Mouse (Mus musculus): ENCODE results near the gene Eln. TPM values are rescaled to one million over a fixed set of nuclear protein-coding genes. Genes with fewer than 3 reads are reported as not detected.

Eln gene
- total RNA-seq, 1 experiment from 2014 or later = not detected

GRCm38 (mm10) chr5:134746201-134746600 is 922 bp downstream of the Eln start:
- ATAC-seq (replicated peaks; ENCODE audit: insufficient number of reproducible peaks, low FRiP score, low TSS enrichment, poor library complexity, severe bottlenecking) = no peak

DNA sequence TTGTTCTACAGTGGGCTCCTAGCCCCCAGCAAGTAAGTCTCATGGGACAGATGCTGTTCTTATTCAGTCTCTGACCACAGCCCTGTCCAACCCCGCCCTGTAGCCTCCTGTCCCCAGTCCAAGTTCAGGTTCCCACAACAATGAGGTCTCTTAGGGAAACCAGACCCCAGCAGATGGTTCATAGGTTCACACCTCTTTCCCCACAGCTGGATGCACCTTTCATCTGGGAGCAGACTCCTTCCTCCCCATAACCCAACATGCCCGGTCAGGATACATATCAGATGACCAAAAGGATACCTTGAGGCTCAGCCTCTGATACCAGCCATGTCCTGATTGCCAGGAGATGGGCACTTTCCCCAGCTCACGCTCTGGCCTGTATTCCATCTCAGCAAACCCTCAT is 1.3 kb downstream of the Eln start:
- ATAC-seq (replicated peaks; ENCODE audit: insufficient number of reproducible peaks, low FRiP score, low TSS enrichment, poor library complexity, severe bottlenecking) = no peak

GRCm38 (mm10) chr5:134745000-134745399 is 2.1 kb downstream of the Eln start:
- ATAC-seq (replicated peaks; ENCODE audit: insufficient number of reproducible peaks, low FRiP score, low TSS enrichment, poor library complexity, severe bottlenecking) = no peak

DNA sequence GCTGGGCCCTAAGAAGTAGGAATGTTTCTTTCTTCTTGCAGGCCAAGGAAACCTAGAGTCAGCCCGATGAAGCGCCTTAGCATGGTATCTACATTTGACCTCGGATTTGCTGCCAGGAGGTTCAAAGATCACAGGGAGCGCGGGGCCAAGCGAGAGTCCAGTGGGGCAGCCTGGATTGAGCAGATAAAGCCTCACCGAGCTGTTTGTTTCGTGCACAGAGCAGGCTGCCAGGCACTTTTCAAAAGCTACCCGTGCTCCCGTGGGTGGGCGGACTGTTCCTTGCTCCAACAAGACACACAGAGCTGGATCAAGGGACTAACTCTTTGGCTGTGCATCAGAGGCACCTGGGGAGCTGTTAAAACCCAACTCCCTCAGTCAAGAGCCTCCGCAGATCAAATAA is 3.1 kb downstream of the Eln start:
- no peak for ATAC-seq (replicated peaks; ENCODE audit: insufficient number of reproducible peaks, low FRiP score, low TSS enrichment, poor library complexity, severe bottlenecking)

DNA sequence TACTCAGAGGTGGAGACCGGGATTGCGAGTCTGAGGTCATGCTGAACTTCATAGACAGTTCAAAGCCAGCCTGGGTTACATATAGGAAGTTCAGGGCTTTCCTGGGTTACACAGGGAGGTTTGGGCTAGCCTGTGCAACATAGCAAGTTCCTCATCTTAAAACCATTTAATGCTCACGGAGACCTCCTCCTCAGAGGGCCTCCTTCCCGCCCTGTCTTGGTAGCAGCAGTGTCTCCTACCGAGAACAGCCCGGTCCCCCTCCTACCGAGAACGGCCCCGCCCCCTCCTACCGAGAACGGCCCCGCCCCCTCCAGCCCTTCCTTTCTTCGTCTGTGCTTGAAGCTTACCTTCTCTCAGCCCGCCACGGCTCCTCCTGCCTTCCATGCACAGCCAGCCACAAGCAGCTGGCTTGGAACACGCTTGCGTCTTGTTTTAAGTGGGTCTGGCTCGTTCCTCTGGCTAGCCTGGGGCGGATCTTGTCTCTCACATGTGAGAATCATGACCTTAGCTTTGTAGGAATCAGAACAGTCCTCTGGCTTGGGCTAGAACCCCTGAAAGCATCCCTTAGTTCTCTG is 4.8 kb downstream of the Eln start:
- no peak for ATAC-seq (replicated peaks; ENCODE audit: insufficient number of reproducible peaks, low FRiP score, low TSS enrichment, poor library complexity, severe bottlenecking)

DNA sequence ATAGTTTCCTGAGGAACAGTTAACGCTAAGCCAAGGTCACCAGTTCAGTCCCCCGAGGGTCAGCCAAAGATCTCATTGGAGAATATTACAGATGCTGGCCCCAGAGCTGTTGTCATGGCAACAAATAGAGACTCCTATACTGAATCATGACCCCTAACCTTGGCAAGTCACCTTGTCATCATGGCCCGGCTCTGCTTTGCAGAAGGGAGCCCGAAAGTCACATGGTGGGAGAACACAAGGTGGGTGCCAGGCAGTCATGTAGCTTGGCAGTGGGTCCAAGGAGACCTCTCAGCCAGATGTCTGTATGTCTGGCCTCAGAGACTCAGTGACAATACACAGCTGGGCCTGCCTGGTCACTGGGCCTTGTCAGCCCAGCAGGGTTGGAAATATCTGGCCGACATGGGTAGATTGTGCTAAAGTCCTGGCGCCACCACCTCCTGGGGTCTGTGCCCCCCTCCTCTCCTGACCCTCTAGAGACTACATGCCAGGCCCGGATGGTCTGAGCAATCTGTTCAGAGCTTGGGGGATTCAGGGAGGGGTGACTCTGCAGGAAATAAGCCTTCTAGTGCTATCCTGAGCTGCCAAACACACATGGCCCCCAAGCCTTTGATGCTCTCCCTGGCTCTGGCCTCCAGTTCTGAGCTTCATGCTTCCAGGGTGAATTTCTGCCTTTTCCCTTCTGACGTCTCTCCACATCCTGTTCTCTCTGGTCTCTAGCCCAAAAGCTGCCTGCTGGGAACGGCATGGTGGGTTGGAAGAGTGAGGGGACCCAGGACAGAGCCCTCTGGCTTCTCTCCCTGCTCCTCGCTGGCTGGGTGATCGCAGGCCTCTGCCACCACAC is 6.4 kb downstream of the Eln start:
- ATAC-seq (replicated peaks; ENCODE audit: insufficient number of reproducible peaks, low FRiP score, low TSS enrichment, poor library complexity, severe bottlenecking) = no peak

DNA sequence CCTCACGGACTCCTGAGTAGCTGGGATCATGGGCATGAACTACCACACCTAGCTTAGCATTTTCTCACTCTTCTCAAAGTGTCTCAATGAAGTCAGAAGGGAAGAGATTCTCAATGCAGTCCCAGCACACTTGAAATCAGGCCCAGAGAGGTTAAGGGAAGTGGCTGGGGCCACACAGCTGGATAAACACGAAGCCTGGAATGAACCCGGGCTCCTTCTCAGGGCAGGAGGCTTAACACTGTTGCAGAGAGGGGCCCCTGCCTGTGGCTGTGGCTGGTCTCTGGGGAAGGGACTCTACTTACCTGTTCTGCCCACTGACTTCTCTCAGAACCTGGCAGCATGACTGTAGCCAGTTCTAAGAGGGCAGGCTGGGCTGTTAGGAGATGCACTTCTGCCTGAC is 7.2 kb downstream of the Eln start:
- ATAC-seq (replicated peaks; ENCODE audit: insufficient number of reproducible peaks, low FRiP score, low TSS enrichment, poor library complexity, severe bottlenecking) = no peak

- no peak for ATAC-seq (replicated peaks; ENCODE audit: insufficient number of reproducible peaks, low FRiP score, low TSS enrichment, poor library complexity, severe bottlenecking)
These were observed 12.2 kb downstream of the Eln start for GRCm38 (mm10) chr5:134734920-134735319.

- no peak for ATAC-seq (replicated peaks; ENCODE audit: insufficient number of reproducible peaks, low FRiP score, low TSS enrichment, poor library complexity, severe bottlenecking)
These were observed 13.1 kb downstream of the Eln start for GRCm38 (mm10) chr5:134734072-134734471.

- ATAC-seq (replicated peaks; ENCODE audit: insufficient number of reproducible peaks, low FRiP score, low TSS enrichment, poor library complexity, severe bottlenecking) = no peak
These were observed 13.9 kb downstream of the Eln start for GRCm38 (mm10) chr5:134733241-134733640.

GRCm38 (mm10) chr5:134729124-134729523 is 18.0 kb downstream of the Eln start:
- no peak for ATAC-seq (replicated peaks; ENCODE audit: insufficient number of reproducible peaks, low FRiP score, low TSS enrichment, poor library complexity, severe bottlenecking)

DNA sequence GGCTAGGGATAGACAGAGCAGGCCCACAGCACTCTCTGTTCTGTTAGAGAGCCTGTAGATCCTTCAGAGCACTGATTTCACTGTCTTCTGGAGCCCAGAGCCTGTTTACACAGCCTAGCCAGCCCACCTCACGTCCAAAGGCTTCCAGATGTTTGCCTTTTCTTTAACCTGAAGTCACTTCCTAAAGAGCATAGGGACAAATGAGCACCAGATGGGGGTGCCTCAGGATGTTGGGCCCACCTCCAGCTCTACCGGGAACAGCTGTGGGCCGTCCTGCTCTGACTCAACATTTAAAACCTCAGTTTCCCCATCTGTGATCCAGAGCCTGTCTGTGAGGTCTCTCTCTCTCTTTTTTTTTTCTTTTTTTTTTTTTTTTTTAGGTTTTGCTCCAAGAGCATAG is 18.6 kb downstream of the Eln start:
- ATAC-seq (replicated peaks; ENCODE audit: insufficient number of reproducible peaks, low FRiP score, low TSS enrichment, poor library complexity, severe bottlenecking) = no peak

- no peak for ATAC-seq (replicated peaks; ENCODE audit: insufficient number of reproducible peaks, low FRiP score, low TSS enrichment, poor library complexity, severe bottlenecking)
These were observed 20.0 kb downstream of the Eln start for GRCm38 (mm10) chr5:134727001-134727639.

DNA sequence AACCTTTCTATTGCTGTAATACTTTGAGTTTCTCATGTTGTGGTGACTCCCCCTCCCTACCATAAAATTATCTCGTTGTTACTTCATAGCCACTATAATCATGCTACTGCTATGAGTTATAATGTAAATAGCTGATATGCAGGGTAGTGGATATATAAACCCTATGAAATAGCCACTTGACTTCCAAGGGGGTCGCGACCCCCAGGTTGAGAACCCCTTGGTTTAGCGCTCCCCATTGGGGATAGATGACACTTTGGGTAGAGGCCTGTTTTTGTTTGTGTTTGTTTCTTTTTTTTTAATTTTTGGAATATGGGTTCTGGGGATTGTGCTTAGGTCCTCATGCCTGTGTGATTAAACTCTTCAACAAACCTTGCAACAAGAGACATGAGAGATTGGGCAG is 21.8 kb downstream of the Eln start:
- ATAC-seq (replicated peaks; ENCODE audit: insufficient number of reproducible peaks, low FRiP score, low TSS enrichment, poor library complexity, severe bottlenecking) = no peak

DNA sequence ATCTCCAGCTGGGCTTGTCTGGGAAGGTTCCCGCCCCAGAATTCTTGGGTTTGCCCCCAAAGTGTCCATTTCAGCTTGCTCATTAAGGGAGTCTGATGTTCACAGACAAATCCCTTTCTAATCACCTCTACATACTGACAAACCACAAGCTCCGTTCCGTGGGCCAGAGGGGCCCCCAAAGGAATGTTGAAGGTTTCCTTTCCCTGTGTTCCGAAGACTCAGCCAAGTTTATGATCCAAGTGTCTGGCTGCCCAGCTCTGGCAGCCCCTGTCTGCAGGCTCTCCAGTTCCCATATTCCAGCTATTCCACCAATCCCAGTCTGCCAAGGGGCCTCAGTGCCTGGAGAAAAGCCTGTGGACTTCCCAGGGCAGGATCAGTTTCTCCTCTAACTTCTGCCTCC is 27.1 kb downstream of the Eln start:
- ATAC-seq (replicated peaks; ENCODE audit: insufficient number of reproducible peaks, low FRiP score, low TSS enrichment, poor library complexity, severe bottlenecking) = no peak

DNA sequence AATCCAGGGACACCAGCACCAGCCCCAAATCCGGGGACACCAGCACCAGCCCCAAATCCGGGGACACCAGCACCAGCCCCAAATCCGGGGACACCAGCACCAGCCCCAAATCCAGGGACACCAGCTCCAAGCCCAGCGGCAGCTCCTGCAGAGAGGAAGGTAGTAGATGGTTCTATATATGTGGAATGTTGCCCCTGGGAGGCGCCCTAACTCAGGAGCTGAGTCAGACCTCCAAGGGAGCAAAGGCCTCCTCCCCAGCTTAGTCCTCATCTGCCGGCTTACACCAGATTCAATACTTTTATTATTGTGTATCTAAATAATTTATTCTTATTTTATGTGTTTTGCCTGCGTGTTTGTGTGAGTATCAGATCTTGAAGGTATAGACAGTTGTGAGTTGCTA is 36.0 kb downstream of the Eln start:
- ATAC-seq (replicated peaks; ENCODE audit: insufficient number of reproducible peaks, low FRiP score, low TSS enrichment, poor library complexity, severe bottlenecking) = no peak

DNA sequence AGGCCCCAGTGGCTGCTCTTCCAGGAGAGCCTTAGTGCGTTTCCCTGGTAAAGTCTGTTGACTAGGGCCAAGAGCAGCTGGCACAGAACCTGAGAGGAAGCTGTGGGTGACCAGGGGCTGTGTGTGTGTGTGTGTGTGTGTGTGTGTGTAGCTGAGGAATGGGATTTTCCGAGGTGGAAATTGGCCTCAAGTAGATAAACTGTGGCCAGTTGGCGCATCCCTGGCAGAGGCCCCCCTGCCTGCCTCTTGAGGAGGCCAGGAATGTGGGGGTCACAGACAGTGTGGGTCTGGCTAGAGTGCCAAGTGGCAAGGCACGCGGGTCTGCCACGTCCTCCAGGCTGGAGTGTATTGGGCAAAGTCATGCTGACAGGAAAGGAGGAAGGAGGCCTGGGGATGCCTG is 37.8 kb downstream of the Eln start:
- no peak for ATAC-seq (replicated peaks; ENCODE audit: insufficient number of reproducible peaks, low FRiP score, low TSS enrichment, poor library complexity, severe bottlenecking)

- ATAC-seq (replicated peaks; ENCODE audit: insufficient number of reproducible peaks, low FRiP score, low TSS enrichment, poor library complexity, severe bottlenecking) = peak; percentile 82
These were observed 43.0 kb downstream of the Eln start for GRCm38 (mm10) chr5:134704157-134704556.

DNA sequence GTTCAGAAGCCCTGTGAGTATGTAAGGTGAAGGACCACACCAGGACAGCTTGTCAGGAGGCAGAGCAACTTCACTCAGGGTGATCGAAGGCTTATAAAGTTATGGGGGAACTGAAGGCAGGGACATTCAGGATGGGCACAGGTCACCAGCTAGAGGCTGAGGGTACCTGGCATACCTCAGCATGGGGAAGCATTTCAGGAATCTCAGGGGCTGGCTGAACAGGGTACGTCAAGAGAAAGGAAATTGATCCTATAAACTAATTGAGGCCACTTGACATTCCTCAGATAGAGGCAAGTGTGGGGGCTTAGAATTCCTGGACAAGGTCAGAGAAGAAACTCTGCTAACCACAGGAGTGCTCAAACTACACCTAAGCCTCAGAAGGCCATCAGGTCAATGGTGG is 51.6 kb downstream of the Eln start:
- no peak for ATAC-seq (replicated peaks; ENCODE audit: insufficient number of reproducible peaks, low FRiP score, low TSS enrichment, poor library complexity, severe bottlenecking)

GRCm38 (mm10) chr5:134695082-134695481 is 52.0 kb downstream of the Eln start:
- ATAC-seq (replicated peaks; ENCODE audit: insufficient number of reproducible peaks, low FRiP score, low TSS enrichment, poor library complexity, severe bottlenecking) = 0 out of 2 replicates have a peak, but pooled peaks have one; percentile 24
